Mouse (Mus musculus): Measurements from ENCODE around the gene Car10. TPM values are rescaled to one million over a fixed set of nuclear protein-coding genes. Genes with fewer than 3 reads are reported as not detected.

The Car10 gene
- polyA plus RNA-seq, 1 experiment from 2014 or later: 47.7 TPM

- H3K27me3 ChIP-seq (replicated peaks): no peaks in the 10 kb centered on the region
- no peak for ATAC-seq (replicated peaks)
- H3K27ac ChIP-seq: no peak overlapping the region
These were observed 517.0 kb downstream of the Car10 start for GRCm38 (mm10) chr11:93614851-93615250.

DNA sequence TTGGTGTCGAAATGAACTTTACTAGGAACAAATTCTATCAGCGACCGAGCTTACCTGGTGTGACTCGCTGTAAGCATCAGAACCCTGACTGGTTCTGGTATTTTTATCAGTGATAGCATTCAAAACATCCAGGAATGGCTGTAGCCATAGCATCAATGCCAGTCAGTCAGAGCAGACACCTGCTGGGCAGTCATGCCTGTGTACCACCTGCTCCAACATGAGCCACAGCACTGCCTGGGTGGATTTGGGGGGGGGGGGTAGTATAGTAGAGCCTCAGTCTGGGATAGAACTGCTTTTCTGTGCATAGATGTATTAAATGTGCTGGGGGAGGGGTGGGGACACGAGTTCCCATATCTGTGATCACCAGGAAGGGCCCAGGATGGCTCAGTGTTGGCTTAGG, 525.8 kb downstream of the Car10 start:
- H3K27me3 ChIP-seq (replicated peaks): no peaks in the 10 kb centered on the region
- H3K27ac ChIP-seq: no peak overlapping the region
- no peaks in the 10 kb centered on the region for H3K4me1 ChIP-seq
- H3K4me2 ChIP-seq: no peak overlapping the region
- ATAC-seq (replicated peaks): no peak
- no peak overlapping the region for H3K9ac ChIP-seq
- H3K36me3 ChIP-seq (replicated peaks): no peaks in the 10 kb centered on the region
- WGBS: 81% methylated on average over 5 of the region's 5 CpGs
- no peak overlapping the region for H3K4me3 ChIP-seq
- H3K9me3 ChIP-seq: no peaks in the 10 kb centered on the region

More at GRCm38 (mm10) chr11:93614851-93615250, 517.0 kb downstream of the Car10 start:
- H3K4me1 ChIP-seq: no peaks in the 10 kb centered on the region
- H3K4me3 ChIP-seq: no peak overlapping the region
- no peaks in the 10 kb centered on the region for H3K9me3 ChIP-seq
- no peaks in the 10 kb centered on the region for H3K36me3 ChIP-seq (replicated peaks)
- no peak overlapping the region for H3K4me2 ChIP-seq
- no peak overlapping the region for H3K9ac ChIP-seq

GRCm38 (mm10) chr11:93639410-93639809, 541.6 kb downstream of the Car10 start:
- H3K36me3 ChIP-seq (replicated peaks): no peaks in the 10 kb centered on the region
- ATAC-seq (replicated peaks): no peak
- H3K9ac ChIP-seq: no peak overlapping the region
- WGBS: 65% methylated on average over 3 of the region's 3 CpGs
- no peaks in the 10 kb centered on the region for H3K9me3 ChIP-seq
- no peaks in the 10 kb centered on the region for H3K27me3 ChIP-seq (replicated peaks)
- H3K4me2 ChIP-seq: no peak overlapping the region
- 0 out of 2 replicates have a peak, but pooled peaks cover 5% of the 10 kb centered on the region for H3K4me1 ChIP-seq
- H3K27ac ChIP-seq: no peak overlapping the region
- no peak overlapping the region for H3K4me3 ChIP-seq

DNA sequence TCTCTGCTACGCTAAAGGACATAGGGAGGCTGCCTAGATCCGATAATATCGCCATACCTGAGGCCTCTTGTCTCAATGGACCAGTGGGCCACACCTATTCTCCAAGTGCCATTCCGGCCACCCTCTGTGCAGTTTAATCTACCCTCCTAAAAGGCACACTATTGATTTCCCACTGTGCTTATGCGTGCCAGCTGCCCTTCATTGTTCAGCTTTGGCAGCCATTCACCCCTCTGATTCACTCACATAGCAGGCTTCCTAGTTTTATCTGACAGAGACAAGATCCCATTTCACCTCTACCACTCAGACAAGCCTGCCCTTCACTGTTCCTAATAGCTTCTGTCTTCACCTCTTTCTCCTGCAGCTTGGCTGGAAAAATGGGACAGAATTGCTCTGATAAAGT, 543.1 kb downstream of the Car10 start:
- H3K4me2 ChIP-seq: no peak overlapping the region
- 28% methylated on average over 5 of the region's 5 CpGs for WGBS
- no peaks in the 10 kb centered on the region for H3K36me3 ChIP-seq (replicated peaks)
- no peak for ATAC-seq (replicated peaks)
- 0 out of 2 replicates have a peak, but pooled peaks cover 5% of the 10 kb centered on the region for H3K4me1 ChIP-seq
- H3K27me3 ChIP-seq (replicated peaks): no peaks in the 10 kb centered on the region
- no peaks in the 10 kb centered on the region for H3K9me3 ChIP-seq
- H3K9ac ChIP-seq: no peak overlapping the region
- no peak overlapping the region for H3K27ac ChIP-seq
- no peak overlapping the region for H3K4me3 ChIP-seq

DNA sequence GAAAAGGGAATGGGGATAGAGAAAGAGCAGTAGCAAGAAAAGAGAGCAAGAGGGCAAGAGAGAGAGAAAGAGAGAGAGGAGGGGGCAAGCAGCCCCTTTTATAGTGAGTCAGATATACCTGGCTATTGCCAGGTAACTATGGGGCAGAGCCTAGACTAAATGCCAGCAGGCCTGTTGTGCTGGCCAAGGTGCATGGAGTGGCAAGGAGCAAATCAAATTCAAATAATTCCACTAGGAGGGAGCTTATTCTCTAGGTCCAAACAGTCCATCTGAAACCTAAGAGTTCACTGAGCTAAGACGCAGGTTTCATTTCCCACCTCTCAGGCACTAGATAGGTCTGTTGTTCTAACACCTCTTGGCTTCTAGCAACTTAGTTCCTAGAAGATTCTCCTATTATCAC, 544.5 kb downstream of the Car10 start:
- H3K4me1 ChIP-seq: 0 out of 2 replicates have a peak, but pooled peaks cover 5% of the 10 kb centered on the region
- H3K9me3 ChIP-seq: no peaks in the 10 kb centered on the region
- H3K4me3 ChIP-seq: no peak overlapping the region
- no peak overlapping the region for H3K4me2 ChIP-seq
- 100% methylated on average over 1 of the region's 1 CpGs for WGBS
- H3K9ac ChIP-seq: no peak overlapping the region
- H3K27me3 ChIP-seq (replicated peaks): no peaks in the 10 kb centered on the region
- no peak for ATAC-seq (replicated peaks)
- no peak overlapping the region for H3K27ac ChIP-seq
- no peaks in the 10 kb centered on the region for H3K36me3 ChIP-seq (replicated peaks)

GRCm38 (mm10) chr11:93643006-93643405, 545.2 kb downstream of the Car10 start:
- H3K27ac ChIP-seq: no peak overlapping the region
- H3K4me3 ChIP-seq: no peak overlapping the region
- H3K27me3 ChIP-seq (replicated peaks): no peaks in the 10 kb centered on the region
- no peaks in the 10 kb centered on the region for H3K36me3 ChIP-seq (replicated peaks)
- H3K4me2 ChIP-seq: no peak overlapping the region
- no peaks in the 10 kb centered on the region for H3K9me3 ChIP-seq
- no peak overlapping the region for H3K9ac ChIP-seq
- 0 out of 2 replicates have a peak, but pooled peaks cover 5% of the 10 kb centered on the region for H3K4me1 ChIP-seq
- WGBS: 89% methylated on average over 4 of the region's 4 CpGs
- ATAC-seq (replicated peaks): no peak

GRCm38 (mm10) chr11:93643436-93643835, 545.6 kb downstream of the Car10 start:
- H3K9me3 ChIP-seq: no peaks in the 10 kb centered on the region
- no peak for ATAC-seq (replicated peaks)
- no peaks in the 10 kb centered on the region for H3K27me3 ChIP-seq (replicated peaks)
- 0 out of 2 replicates have a peak, but pooled peaks cover 5% of the 10 kb centered on the region for H3K4me1 ChIP-seq
- WGBS: 94% methylated on average over 9 of the region's 9 CpGs
- H3K4me2 ChIP-seq: no peak overlapping the region
- H3K36me3 ChIP-seq (replicated peaks): no peaks in the 10 kb centered on the region
- no peak overlapping the region for H3K4me3 ChIP-seq
- H3K27ac ChIP-seq: no peak overlapping the region
- H3K9ac ChIP-seq: no peak overlapping the region

GRCm38 (mm10) chr11:93646216-93646615, 548.4 kb downstream of the Car10 start:
- Histone ChIP-seq H3K9ac (no peak overlapping the region), H3K4me1 (no peaks in the 10 kb centered on the region), H3K4me3 (no peak overlapping the region), H3K27me3 (replicated peaks) (no peaks in the 10 kb centered on the region), H3K4me2 (no peak overlapping the region), H3K27ac (no peak overlapping the region), H3K9me3 (no peaks in the 10 kb centered on the region), H3K36me3 (replicated peaks) (no peaks in the 10 kb centered on the region)
- 96% methylated on average over 3 of the region's 3 CpGs for WGBS
- no peak for ATAC-seq (replicated peaks)

Data from midbrain, embryonic 15.5 days (tissue).